Mouse (Mus musculus): ENCODE measurements at regions not wholly inside any gene's neighbourhood (a gene's known extent, or its start where the extent isn't known, plus 50 kb on each side); places are given as distances from the start of the nearest gene placed in this dataset.
A peak's percentile ranks its signal among the peaks of the same experiment; 100 is the strongest.

DNA sequence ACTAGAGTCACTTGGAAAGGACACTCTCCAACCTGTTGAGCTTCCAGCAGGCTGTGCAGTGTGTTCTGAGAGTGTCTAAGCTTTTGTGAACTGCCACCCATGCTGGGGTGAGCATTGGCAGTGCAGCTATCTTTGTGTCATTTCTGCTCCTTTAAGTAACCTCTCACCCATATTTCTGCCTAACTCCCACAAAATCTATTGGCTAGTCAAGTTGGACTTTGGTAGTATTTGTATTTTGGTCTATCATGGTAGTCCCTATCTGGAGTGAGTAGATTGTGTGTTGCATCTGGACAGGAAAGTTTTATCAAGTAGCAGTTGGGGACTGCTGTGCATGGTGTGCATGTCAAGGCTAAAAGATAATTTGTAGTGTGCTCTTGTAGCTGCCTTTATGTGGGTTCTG lies 132.6 kb upstream of the Tfap2d start:
- Histone ChIP-seq H3K4me3 (ENCODE audit: low read depth, low read length) (no peak overlapping the region), H3K27me3 (replicated peaks; ENCODE audit: control insufficient read depth, insufficient read depth, low read length) (no peaks in the 10 kb centered on the region), H3K9ac (ENCODE audit: low read length) (no peak overlapping the region), H3K4me1 (ENCODE audit: control insufficient read depth, insufficient read depth, low read length) (no peaks in the 10 kb centered on the region), H3K36me3 (ENCODE audit: control insufficient read depth, insufficient read depth, low read length) (no peaks in the 10 kb centered on the region), H3K4me2 (ENCODE audit: low read length) (no peak overlapping the region), H3K9me3 (replicated peaks; ENCODE audit: control insufficient read depth, low read length) (no peaks in the 10 kb centered on the region), H3K27ac (ENCODE audit: low read depth, low read length) (no peak overlapping the region)
- DNase-seq (ENCODE audit: low spot score) (no peak), ATAC-seq (no peak)

- H3K9ac ChIP-seq (ENCODE audit: low read length) = no peak overlapping the region
- no peak overlapping the region for H3K4me2 ChIP-seq (ENCODE audit: low read length)
- no peaks in the 10 kb centered on the region for H3K4me1 ChIP-seq (ENCODE audit: control insufficient read depth, insufficient read depth, low read length)
- ATAC-seq (no peak), DNase-seq (ENCODE audit: low spot score) (no peak)
- no peaks in the 10 kb centered on the region for H3K36me3 ChIP-seq (ENCODE audit: control insufficient read depth, insufficient read depth, low read length)
- H3K27ac ChIP-seq (ENCODE audit: low read depth, low read length) = no peak overlapping the region
- H3K27me3 ChIP-seq (replicated peaks; ENCODE audit: control insufficient read depth, insufficient read depth, low read length) = no peaks in the 10 kb centered on the region
- 80% methylated on average over 6 of the region's 6 CpGs for WGBS
- H3K9me3 ChIP-seq (replicated peaks; ENCODE audit: control insufficient read depth, low read length) = no peaks in the 10 kb centered on the region
- H3K4me3 ChIP-seq (ENCODE audit: low read depth, low read length) = no peak overlapping the region
These were observed 128.8 kb upstream of the Tfap2d start for GRCm38 (mm10) chr1:18973826-18974620.

DNA sequence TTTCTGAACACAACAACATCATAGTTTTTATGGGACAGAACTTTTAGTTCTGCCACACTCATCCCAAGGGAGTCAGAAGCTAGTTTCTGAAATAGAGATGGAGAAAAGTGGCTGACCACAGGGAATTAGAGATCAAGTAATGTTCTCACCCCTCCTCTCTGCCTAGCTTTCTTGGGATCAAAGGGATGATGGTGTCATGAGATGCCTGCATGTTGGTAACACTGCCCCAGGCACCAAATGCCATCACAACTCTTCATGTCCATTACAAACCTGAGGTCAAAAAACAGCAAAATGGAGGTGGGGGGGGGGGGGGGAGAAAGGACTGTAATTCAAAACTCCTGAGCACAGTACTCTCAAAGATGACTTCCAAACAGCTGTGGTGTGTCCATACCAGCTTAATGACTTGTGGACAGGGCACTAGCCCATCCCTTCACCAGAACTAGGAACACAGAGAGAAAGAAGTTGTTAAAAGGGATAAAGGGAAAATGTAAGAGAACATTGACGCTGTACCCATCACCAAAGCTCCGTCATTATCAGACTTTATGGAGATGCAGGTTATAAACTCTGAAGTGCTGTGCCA lies 127.9 kb upstream of the Tfap2d start:
- H3K4me2 ChIP-seq (ENCODE audit: low read length) = no peak overlapping the region
- no peaks in the 10 kb centered on the region for H3K4me1 ChIP-seq (ENCODE audit: control insufficient read depth, insufficient read depth, low read length)
- ATAC-seq (no peak), DNase-seq (ENCODE audit: low spot score) (no peak)
- 92% methylated on average over 2 of the region's 2 CpGs for WGBS
- H3K36me3 ChIP-seq (ENCODE audit: control insufficient read depth, insufficient read depth, low read length) = no peaks in the 10 kb centered on the region
- H3K4me3 ChIP-seq (ENCODE audit: low read depth, low read length) = no peak overlapping the region
- no peak overlapping the region for H3K9ac ChIP-seq (ENCODE audit: low read length)
- no peaks in the 10 kb centered on the region for H3K27me3 ChIP-seq (replicated peaks; ENCODE audit: control insufficient read depth, insufficient read depth, low read length)
- H3K9me3 ChIP-seq (replicated peaks; ENCODE audit: control insufficient read depth, low read length) = no peaks in the 10 kb centered on the region
- H3K27ac ChIP-seq (ENCODE audit: low read depth, low read length) = no peak overlapping the region

DNA sequence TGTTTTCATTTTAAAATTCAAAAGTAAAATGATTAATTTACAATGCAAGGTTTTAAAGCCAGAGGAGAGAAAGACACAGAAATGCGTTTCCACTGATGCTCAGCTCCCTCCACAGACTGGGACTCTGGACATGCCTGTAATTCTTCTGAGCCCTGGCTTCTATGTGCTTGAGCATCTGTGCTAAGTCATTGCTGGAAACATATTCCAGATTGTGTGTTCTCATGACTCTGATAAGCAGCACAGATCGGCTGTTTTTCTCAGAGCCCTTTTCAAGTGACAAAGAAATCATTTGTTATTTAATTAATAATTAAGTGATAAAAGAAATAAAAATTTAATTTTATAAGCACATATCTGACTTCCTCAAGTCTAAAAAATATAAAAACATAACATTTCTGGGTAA lies 127.3 kb upstream of the Tfap2d start:
- Histone ChIP-seq H3K4me2 (ENCODE audit: low read length) (no peak overlapping the region), H3K36me3 (ENCODE audit: control insufficient read depth, insufficient read depth, low read length) (no peaks in the 10 kb centered on the region), H3K4me3 (ENCODE audit: low read depth, low read length) (no peak overlapping the region), H3K9ac (ENCODE audit: low read length) (no peak overlapping the region), H3K4me1 (ENCODE audit: control insufficient read depth, insufficient read depth, low read length) (no peaks in the 10 kb centered on the region), H3K27ac (ENCODE audit: low read depth, low read length) (no peak overlapping the region), H3K27me3 (replicated peaks; ENCODE audit: control insufficient read depth, insufficient read depth, low read length) (no peaks in the 10 kb centered on the region), H3K9me3 (replicated peaks; ENCODE audit: control insufficient read depth, low read length) (no peaks in the 10 kb centered on the region)
- ATAC-seq (no peak), DNase-seq (ENCODE audit: low spot score) (peak; percentile 9)
- WGBS = 78% methylated on average over 2 of the region's 2 CpGs

- no peak overlapping the region for H3K9ac ChIP-seq (ENCODE audit: low read length)
These were observed 126.0 kb upstream of the Tfap2d start for GRCm38 (mm10) chr1:18976705-18977309.

DNA sequence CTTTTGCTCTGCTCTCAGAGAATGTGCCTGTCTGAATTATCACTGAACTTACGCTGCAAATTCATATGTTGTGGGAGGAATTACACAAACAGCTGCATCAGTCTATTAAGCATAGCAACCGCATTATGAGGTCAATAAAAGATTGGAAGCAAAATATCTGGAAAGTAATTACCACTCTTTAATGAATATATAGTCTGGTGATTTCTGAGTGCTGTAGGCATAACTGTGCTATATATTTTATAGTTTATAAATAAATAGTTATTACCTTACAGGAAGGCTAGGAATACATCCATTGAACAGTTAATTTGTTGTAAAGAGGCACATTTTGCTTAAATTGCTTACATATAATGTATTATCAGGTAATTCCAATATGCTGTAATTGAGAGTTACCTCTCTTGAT lies 123.7 kb upstream of the Tfap2d start:
- Histone ChIP-seq H3K36me3 (ENCODE audit: control insufficient read depth, insufficient read depth, low read length) (no peaks in the 10 kb centered on the region), H3K9me3 (replicated peaks; ENCODE audit: control insufficient read depth, low read length) (no peaks in the 10 kb centered on the region), H3K27ac (ENCODE audit: low read depth, low read length) (no peak overlapping the region), H3K9ac (ENCODE audit: low read length) (no peak overlapping the region), H3K4me1 (ENCODE audit: control insufficient read depth, insufficient read depth, low read length) (no peaks in the 10 kb centered on the region), H3K4me2 (ENCODE audit: low read length) (no peak overlapping the region), H3K4me3 (ENCODE audit: low read depth, low read length) (no peak overlapping the region), H3K27me3 (replicated peaks; ENCODE audit: control insufficient read depth, insufficient read depth, low read length) (no peaks in the 10 kb centered on the region)
- WGBS = 81% methylated on average over 2 of the region's 2 CpGs
- no peak for DNase-seq (ENCODE audit: low spot score)
- no peak for ATAC-seq

More at GRCm38 (mm10) chr1:18976705-18977309, 126.0 kb upstream of the Tfap2d start:
- no peaks in the 10 kb centered on the region for H3K9me3 ChIP-seq (replicated peaks; ENCODE audit: control insufficient read depth, low read length)
- H3K27me3 ChIP-seq (replicated peaks; ENCODE audit: control insufficient read depth, insufficient read depth, low read length) = no peaks in the 10 kb centered on the region
- H3K4me2 ChIP-seq (ENCODE audit: low read length) = no peak overlapping the region
- H3K4me3 ChIP-seq (ENCODE audit: low read depth, low read length) = no peak overlapping the region
- ATAC-seq = no peak
- WGBS = 39% methylated on average over 10 of the region's 10 CpGs
- H3K4me1 ChIP-seq (ENCODE audit: control insufficient read depth, insufficient read depth, low read length) = no peaks in the 10 kb centered on the region
- no peak overlapping the region for H3K27ac ChIP-seq (ENCODE audit: low read depth, low read length)
- peak; percentile 76 for DNase-seq (ENCODE audit: low spot score)
- H3K36me3 ChIP-seq (ENCODE audit: control insufficient read depth, insufficient read depth, low read length) = no peaks in the 10 kb centered on the region

DNA sequence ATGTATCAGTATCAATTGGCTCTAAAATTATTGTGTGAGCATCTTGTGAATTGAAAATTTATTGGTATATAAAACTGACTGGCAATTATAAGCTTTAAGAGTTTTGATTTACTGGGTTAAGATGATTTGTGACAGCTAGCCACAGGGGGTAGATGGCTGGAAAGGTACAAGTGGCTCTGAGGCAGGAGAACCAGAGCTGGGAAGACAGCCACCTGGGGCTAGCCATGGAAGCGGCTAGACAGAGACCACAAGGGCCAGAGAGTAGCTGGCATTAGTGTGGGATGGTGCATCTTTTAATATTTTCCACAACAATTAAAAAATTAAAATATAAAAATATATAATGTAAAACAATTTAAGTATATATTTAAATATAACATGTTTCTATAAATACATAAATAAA lies 86.0 kb upstream of the Tfap2d start:
- DNase-seq (ENCODE audit: low spot score) = no peak
- no peak overlapping the region for H3K9ac ChIP-seq (ENCODE audit: low read length)
- ATAC-seq = no peak
- H3K27ac ChIP-seq (ENCODE audit: low read depth, low read length) = no peak overlapping the region
- no peaks in the 10 kb centered on the region for H3K9me3 ChIP-seq (replicated peaks; ENCODE audit: control insufficient read depth, low read length)
- H3K36me3 ChIP-seq (ENCODE audit: control insufficient read depth, insufficient read depth, low read length) = no peaks in the 10 kb centered on the region
- H3K27me3 ChIP-seq (replicated peaks; ENCODE audit: control insufficient read depth, insufficient read depth, low read length) = no peaks in the 10 kb centered on the region
- no peaks in the 10 kb centered on the region for H3K4me1 ChIP-seq (ENCODE audit: control insufficient read depth, insufficient read depth, low read length)
- WGBS = 94% methylated on average over 1 of the region's 1 CpGs
- no peak overlapping the region for H3K4me2 ChIP-seq (ENCODE audit: low read length)
- H3K4me3 ChIP-seq (ENCODE audit: low read depth, low read length) = no peak overlapping the region
